Mouse (Mus musculus) liver, embryonic 14.5 days (tissue): ENCODE results near the gene Exoc6b. TPM values are rescaled to one million over a fixed set of nuclear protein-coding genes. Genes with fewer than 3 reads are reported as not detected.
"Not testable (repeated sequence)": the region's sequence is repeated elsewhere in the genome, so short reads cannot be mapped to it uniquely, and the experiment has no call there.

ENCODE experiments used
- ATAC-seq: fragments of 200-750 bp; cut with Nextera tagmentation; 2 replicates; pipeline ENCODE4 v1.8.0; 2017; ENCODE audit warnings: moderate number of reproducible peaks, mild to moderate bottlenecking, moderate library complexity; ENCODE audit not compliant: insufficient read depth
- DNase-seq, 3 experiments: peaks; one replicate each; pipeline ENCODE4 v3.0.0-alpha.2; 2012 to 2013; ENCODE audit warnings: low read depth in 3 of 3, low spot score in 3 of 3
- H3K27ac ChIP-seq: fragments of 300-500 bp; sonication (generic); 2 replicates; pipeline ENCODE4 v1.5.1; 2014; ENCODE audit warnings: moderate library complexity, mild to moderate bottlenecking, control low read depth, inconsistent platforms
- H3K27me3 ChIP-seq: fragments of 300-500 bp; sonication (generic); 2 replicates; pipeline ENCODE4 v1.6.1; 2014; ENCODE audit warnings: mild to moderate bottlenecking, low read length, moderate library complexity; ENCODE audit not compliant: control insufficient read depth, insufficient read depth
- H3K36me3 ChIP-seq: fragments of 300-500 bp; sonication (generic); replicated peaks from 2 replicates; pipeline ENCODE4 v1.6.1; 2014; ENCODE audit warnings: low read depth; ENCODE audit not compliant: control insufficient read depth, insufficient read depth
- H3K4me1 ChIP-seq, 2 experiments: fragments of 200-500 bp in 1 of 2; fragments of 300-500 bp in 1 of 2; sonication (generic) in 1 of 2; replicated peaks; 2 replicates each; pipeline ENCODE4 v1.6.1; 2012 to 2014; ENCODE audit warnings: antibody characterized with exemption in 1 of 2, inconsistent platforms in 1 of 2, low read length in 1 of 2; ENCODE audit not compliant: control insufficient read depth in 2 of 2, insufficient read depth in 2 of 2
- H3K4me2 ChIP-seq: fragments of 300-500 bp; sonication (generic); 2 replicates; pipeline ENCODE4 v1.6.1; 2014; ENCODE audit warnings: low read depth, mild to moderate bottlenecking, control low read depth, moderate library complexity
- H3K4me3 ChIP-seq, 2 experiments: fragments of 200-500 bp in 1 of 2; fragments of 300-500 bp in 1 of 2; sonication (generic) in 1 of 2; 2 replicates each; pipeline ENCODE4 v1.5.1; 2012 to 2014; ENCODE audit warnings: low read depth in 2 of 2, low read length in 2 of 2, mild to moderate bottlenecking in 2 of 2, control low read depth in 1 of 2, inconsistent platforms in 1 of 2, moderate library complexity in 1 of 2; ENCODE audit not compliant: insufficient read depth in 1 of 2
- H3K9ac ChIP-seq: fragments of 300-500 bp; sonication (generic); replicated peaks from 2 replicates; pipeline ENCODE4 v1.6.1; 2014; ENCODE audit warnings: mild to moderate bottlenecking, control low read depth, moderate library complexity
- H3K9me3 ChIP-seq: fragments of 300-500 bp; sonication (generic); 2 replicates; pipeline ENCODE4 v1.6.1; 2016; ENCODE audit warnings: low read length, mixed read lengths; ENCODE audit not compliant: control insufficient read depth
- CTCF ChIP-seq: IDR thresholded peaks from 2 replicates; pipeline ENCODE4 v1.5.1; 2016; ENCODE audit warnings: antibody characterized with exemption, low read depth, control low read depth
- EP300 ChIP-seq: IDR thresholded peaks from 2 replicates; pipeline ENCODE4 v1.6.1; 2016; ENCODE audit warnings: antibody characterized with exemption, low read depth
- WGBS: fragments of 180-500 bp; shearing (Covaris S2); extraction: QIAGEN DNeasy Blood & Tissue Kit; methylation state at CpG from one replicate; pipeline ENCODE4 v1.1.7; 2014; ENCODE audit not compliant: insufficient replicate concordance; 5-methylcytosine and 5-hydroxymethylcytosine counted together
- polyA plus RNA-seq, 2 experiments: library from polyadenylated mRNA; depleted of rRNA in 1 of 2; stranded (reverse) in 1 of 2; unstranded in 1 of 2; fragments of >200 nt; fragmentation: Nextera tagmentation in 1 of 2; extraction: Ambion mirVana in 1 of 2; gene quantifications; 2 replicates each; pipeline versions ENCODE4 v1.2.1 to v1.2.3; 2012 to 2014

Exoc6b gene
- polyA plus RNA-seq, 2 experiments, result 1.0 to 2.9 TPM

GRCm38 (mm10) chr6:85096441-85096840 lies 27.1 kb upstream of the Exoc6b start:
- TF ChIP-seq CTCF (no peak), EP300 (no peak)
- 69% methylated on average over 2 of the region's 2 CpGs for WGBS
- DNase-seq (no peak), ATAC-seq (no peak)
- Histone ChIP-seq H3K9ac (no peak overlapping the region), H3K27me3 (no peaks in the 10 kb centered on the region), H3K4me3 (no peak overlapping the region), H3K9me3 (no peaks in the 10 kb centered on the region), H3K4me2 (no peak overlapping the region), H3K4me1 (no peaks in the 10 kb centered on the region), H3K27ac (no peak overlapping the region), H3K36me3 (no peaks in the 10 kb centered on the region)

- Histone ChIP-seq H3K27ac (no peak overlapping the region), H3K4me3 (no peak overlapping the region), H3K36me3 (no peaks in the 10 kb centered on the region), H3K4me1 (no peaks in the 10 kb centered on the region), H3K9ac (no peak overlapping the region), H3K27me3 (no peaks in the 10 kb centered on the region), H3K4me2 (no peak overlapping the region), H3K9me3 (no peaks in the 10 kb centered on the region)
- ATAC-seq (no peak), DNase-seq (no peak)
- 53% methylated on average over 4 of the region's 4 CpGs for WGBS
- TF ChIP-seq EP300, result no peak
- no peak for TF ChIP-seq CTCF
Observed at GRCm38 (mm10) chr6:85087425-85087824, 18.1 kb upstream of the Exoc6b start.

- DNase-seq (no peak), ATAC-seq (no peak)
- WGBS, result 33% methylated on average over 3 of the region's 3 CpGs
- TF ChIP-seq CTCF (no peak), EP300 (no peak)
- no peaks in the 10 kb centered on the region for H3K9me3 ChIP-seq
- H3K27ac ChIP-seq, result no peak overlapping the region
- H3K4me1 ChIP-seq, result no peaks in the 10 kb centered on the region
- H3K9ac ChIP-seq, result no peak overlapping the region
- no peak overlapping the region for H3K4me2 ChIP-seq
- no peaks in the 10 kb centered on the region for H3K36me3 ChIP-seq
- H3K27me3 ChIP-seq, result no peaks in the 10 kb centered on the region
- no peak overlapping the region for H3K4me3 ChIP-seq
Observed at GRCm38 (mm10) chr6:85086645-85087044, 17.3 kb upstream of the Exoc6b start.

GRCm38 (mm10) chr6:85076179-85076720 lies 6.9 kb upstream of the Exoc6b start:
- not testable (repeated sequence) for H3K9me3 ChIP-seq, H3K36me3 ChIP-seq, H3K27ac ChIP-seq, DNase-seq, H3K4me3 ChIP-seq, H3K4me1 ChIP-seq, H3K27me3 ChIP-seq, H3K4me2 ChIP-seq, ATAC-seq, H3K9ac ChIP-seq
- WGBS, result 71% methylated on average over 29 of the region's 29 CpGs

GRCm38 (mm10) chr6:85074996-85075395 lies 5.7 kb upstream of the Exoc6b start:
- Histone ChIP-seq H3K4me1 (peaks cover 0 to 4% of the 10 kb centered on the region in 2 experiments; a peak in 1 of 4 replicates), H3K9ac (no peak overlapping the region), H3K36me3 (no peaks in the 10 kb centered on the region), H3K4me3 (no peak overlapping the region), H3K27ac (no peak overlapping the region), H3K27me3 (no peaks in the 10 kb centered on the region), H3K4me2 (no peak overlapping the region), H3K9me3 (no peaks in the 10 kb centered on the region)
- no peak for ATAC-seq
- no peak for TF ChIP-seq CTCF
- no peak for TF ChIP-seq EP300
- 15% methylated on average over 2 of the region's 2 CpGs for WGBS
- DNase-seq, result no peak
